Mouse (Mus musculus) forebrain, embryonic 13.5 days (tissue): ENCODE results near the gene Erc2. TPM values are rescaled to one million over a fixed set of nuclear protein-coding genes. Genes with fewer than 3 reads are reported as not detected.

ENCODE experiments used
- ATAC-seq: fragments of 200-750 bp; cut with Nextera tagmentation; 2 replicates; pipeline ENCODE4 v1.8.0; 2017
- H3K27ac ChIP-seq: fragments of 300-500 bp; sonication (generic); 2 replicates; pipeline ENCODE4 v1.5.1; 2015; ENCODE audit warnings: inconsistent platforms, mild to moderate bottlenecking, moderate library complexity
- H3K27me3 ChIP-seq: fragments of 300-500 bp; sonication (generic); 2 replicates; pipeline ENCODE4 v1.6.1; 2015; ENCODE audit warnings: mild to moderate bottlenecking, inconsistent platforms
- H3K36me3 ChIP-seq: fragments of 300-500 bp; sonication (generic); 2 replicates; pipeline ENCODE4 v1.6.1; 2015; ENCODE audit warnings: mild to moderate bottlenecking, inconsistent platforms; ENCODE audit not compliant: poor library complexity, severe bottlenecking
- H3K4me1 ChIP-seq: fragments of 300-500 bp; sonication (generic); 2 replicates; pipeline ENCODE4 v1.6.1; 2015; ENCODE audit warnings: inconsistent platforms
- H3K4me2 ChIP-seq: fragments of 300-500 bp; sonication (generic); 2 replicates; pipeline ENCODE4 v1.6.1; 2015; ENCODE audit warnings: inconsistent platforms, mild to moderate bottlenecking, moderate library complexity
- H3K4me3 ChIP-seq: fragments of 300-500 bp; sonication (generic); 2 replicates; pipeline ENCODE4 v1.5.1; 2015; ENCODE audit warnings: mild to moderate bottlenecking, inconsistent platforms
- H3K9ac ChIP-seq: fragments of 300-500 bp; sonication (generic); 2 replicates; pipeline ENCODE4 v1.6.1; 2015; ENCODE audit warnings: mild to moderate bottlenecking, inconsistent platforms
- H3K9me3 ChIP-seq: fragments of 300-500 bp; sonication (generic); replicated peaks from 2 replicates; pipeline ENCODE4 v1.6.1; 2016; ENCODE audit warnings: inconsistent platforms
- WGBS: fragments of 180-500 bp; shearing (Covaris S2); methylation state at CpG from one replicate; pipeline ENCODE4 v1.1.7; 2015; 5-methylcytosine and 5-hydroxymethylcytosine counted together
- polyA plus RNA-seq: library from polyadenylated mRNA; unstranded; fragments of >200 nt; fragmentation: Nextera tagmentation; extraction: Ambion mirVana; gene quantifications from 2 replicates; pipeline ENCODE4 v1.2.1, GENCODE M21; 2015

Gene Erc2
- polyA plus RNA-seq, 1 experiment from 2014 or later, result 49.8 TPM

DNA sequence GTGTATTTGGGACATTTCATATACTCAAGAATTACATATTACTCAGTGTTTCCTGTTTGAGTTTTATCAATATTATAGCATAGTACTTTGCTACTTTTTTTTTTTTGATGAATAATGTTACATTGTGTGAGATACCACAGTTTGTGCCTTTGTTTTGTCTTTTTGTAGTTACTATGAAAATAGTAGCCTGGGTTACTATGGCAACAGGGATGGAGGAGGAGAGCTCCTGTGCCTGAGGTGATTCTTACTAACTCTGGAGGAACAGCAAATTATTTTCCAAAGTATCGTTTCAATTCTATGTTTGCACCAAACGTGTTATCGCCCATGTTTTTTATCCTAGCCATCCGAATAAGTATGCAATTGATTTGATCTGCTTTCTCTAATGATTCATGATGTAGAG, 438.7 kb downstream of the Erc2 start:
- WGBS, result 71% methylated on average over 4 of the region's 4 CpGs
- ATAC-seq, result no peak
- no peak overlapping the region for H3K9ac ChIP-seq
- H3K4me3 ChIP-seq, result no peak overlapping the region
- H3K27me3 ChIP-seq, result no peaks in the 10 kb centered on the region
- no peak overlapping the region for H3K4me2 ChIP-seq
- H3K27ac ChIP-seq, result no peak overlapping the region
- no peaks in the 10 kb centered on the region for H3K9me3 ChIP-seq
- no peaks in the 10 kb centered on the region for H3K36me3 ChIP-seq
- peaks cover 20% of the 10 kb centered on the region for H3K4me1 ChIP-seq

DNA sequence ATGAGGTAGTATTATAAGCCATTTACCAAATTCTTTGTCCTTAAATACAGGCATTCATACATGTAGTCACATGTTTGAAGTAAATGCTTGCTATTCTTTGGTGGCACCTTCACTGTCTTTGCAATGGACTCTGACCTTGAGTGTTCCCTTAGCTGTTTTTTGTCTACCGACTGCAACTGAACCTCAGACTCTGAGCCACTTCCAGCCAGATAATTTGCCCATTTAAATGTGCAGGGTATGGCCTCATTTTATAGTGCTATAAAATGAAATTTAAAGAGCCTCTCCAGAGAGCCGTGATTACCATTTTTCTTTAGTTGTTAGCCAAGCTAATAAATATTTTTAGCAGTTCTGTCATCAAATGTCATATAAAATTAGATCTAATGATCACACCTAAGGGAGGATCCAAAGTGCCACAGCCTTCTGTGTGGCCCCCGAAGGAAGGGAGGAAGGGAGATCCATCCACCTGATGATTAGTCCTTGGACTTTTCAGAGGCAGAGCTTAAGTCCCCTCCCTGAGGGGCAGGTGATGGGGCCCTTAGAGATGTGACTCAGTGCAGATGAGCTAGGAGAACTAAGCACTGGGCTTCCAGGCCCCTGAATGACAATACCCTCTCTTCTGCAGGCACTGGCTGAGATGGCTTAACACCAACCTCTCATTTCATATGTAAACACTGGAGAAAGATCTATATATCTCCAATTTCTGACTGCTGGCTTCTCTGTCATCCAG, 439.6 kb downstream of the Erc2 start:
- Histone ChIP-seq H3K4me1 (peaks cover 20% of the 10 kb centered on the region), H3K4me2 (no peak overlapping the region), H3K4me3 (no peak overlapping the region), H3K9ac (no peak overlapping the region), H3K27ac (no peak overlapping the region), H3K9me3 (no peaks in the 10 kb centered on the region), H3K27me3 (no peaks in the 10 kb centered on the region), H3K36me3 (no peaks in the 10 kb centered on the region)
- no peak for ATAC-seq
- WGBS, result 73% methylated on average over 3 of the region's 3 CpGs

DNA sequence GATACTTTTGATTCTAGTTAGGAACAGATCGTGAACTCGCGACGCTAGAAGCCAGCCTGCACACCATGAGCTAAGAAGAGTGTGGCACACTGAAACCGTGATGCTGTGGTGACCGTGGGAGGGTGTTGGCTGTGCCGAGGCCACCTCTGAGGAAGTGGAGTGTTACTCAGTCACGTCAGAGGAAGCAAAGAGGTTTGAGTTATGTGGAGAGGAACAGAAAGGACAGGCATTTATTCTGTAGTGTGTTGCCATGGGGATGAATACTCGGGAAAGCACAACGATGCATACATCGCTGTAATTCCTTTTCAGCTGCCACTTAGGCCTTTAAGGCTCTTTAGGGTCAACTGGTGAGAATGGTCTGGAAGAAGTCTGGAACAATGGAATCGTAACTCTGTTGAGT, 445.8 kb downstream of the Erc2 start:
- no peak overlapping the region for H3K4me3 ChIP-seq
- no peak overlapping the region for H3K9ac ChIP-seq
- H3K36me3 ChIP-seq, result no peaks in the 10 kb centered on the region
- H3K4me1 ChIP-seq, result peaks cover 10% of the 10 kb centered on the region
- ATAC-seq, result no peak
- H3K4me2 ChIP-seq, result no peak overlapping the region
- H3K27ac ChIP-seq, result no peak overlapping the region
- no peaks in the 10 kb centered on the region for H3K9me3 ChIP-seq
- no peaks in the 10 kb centered on the region for H3K27me3 ChIP-seq
- WGBS, result 29% methylated on average over 12 of the region's 12 CpGs

DNA sequence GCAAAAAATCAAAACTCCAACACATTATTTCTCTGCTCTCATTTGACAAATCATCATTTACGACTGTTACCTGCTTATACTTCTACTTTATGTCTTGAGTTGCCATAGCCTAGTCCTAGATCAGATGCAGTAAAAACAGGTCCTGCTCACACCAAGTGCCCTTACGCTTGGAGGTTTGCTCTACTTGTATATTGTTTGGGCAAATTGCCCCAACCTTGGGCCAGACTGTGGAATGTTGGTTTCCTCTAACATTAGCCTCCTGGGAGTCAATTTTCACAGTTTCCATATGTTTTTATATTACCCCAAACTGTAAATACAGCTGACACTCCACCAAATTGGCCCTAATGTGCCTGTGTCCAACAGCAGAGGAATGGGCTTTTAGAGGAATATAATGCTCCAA, 447.6 kb downstream of the Erc2 start:
- Histone ChIP-seq H3K27ac (no peak overlapping the region), H3K4me3 (no peak overlapping the region), H3K9me3 (no peaks in the 10 kb centered on the region), H3K9ac (no peak overlapping the region), H3K4me2 (no peak overlapping the region), H3K36me3 (no peaks in the 10 kb centered on the region), H3K4me1 (peaks cover 10% of the 10 kb centered on the region), H3K27me3 (no peaks in the 10 kb centered on the region)
- no peak for ATAC-seq
- WGBS, result 94% methylated on average over 2 of the region's 2 CpGs

DNA sequence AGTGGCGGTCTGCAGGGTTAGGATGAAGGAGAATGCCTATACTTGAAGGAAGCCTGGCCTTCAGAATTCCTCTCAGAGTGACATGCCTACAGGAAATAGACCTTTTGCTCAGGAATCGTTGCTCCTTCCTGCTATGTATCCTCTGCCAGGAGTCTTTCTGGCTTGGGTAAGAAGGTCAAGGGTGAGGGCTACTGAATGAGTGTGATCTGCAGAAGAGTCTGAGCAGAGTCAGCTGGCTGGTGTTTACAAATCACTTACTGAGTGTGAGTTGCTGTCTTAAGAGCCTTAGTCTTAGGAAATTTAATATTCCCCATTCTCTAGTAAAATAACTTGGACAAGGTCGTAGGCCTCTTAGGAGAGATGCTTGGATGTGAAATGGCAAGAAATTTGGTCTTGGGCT, 450.3 kb downstream of the Erc2 start:
- no peak for ATAC-seq
- peaks cover 9% of the 10 kb centered on the region for H3K4me1 ChIP-seq
- no peaks in the 10 kb centered on the region for H3K36me3 ChIP-seq
- WGBS, result 88% methylated on average over 3 of the region's 3 CpGs
- H3K27ac ChIP-seq, result no peak overlapping the region
- H3K27me3 ChIP-seq, result no peaks in the 10 kb centered on the region
- no peak overlapping the region for H3K4me2 ChIP-seq
- H3K4me3 ChIP-seq, result no peak overlapping the region
- no peak overlapping the region for H3K9ac ChIP-seq
- no peaks in the 10 kb centered on the region for H3K9me3 ChIP-seq

DNA sequence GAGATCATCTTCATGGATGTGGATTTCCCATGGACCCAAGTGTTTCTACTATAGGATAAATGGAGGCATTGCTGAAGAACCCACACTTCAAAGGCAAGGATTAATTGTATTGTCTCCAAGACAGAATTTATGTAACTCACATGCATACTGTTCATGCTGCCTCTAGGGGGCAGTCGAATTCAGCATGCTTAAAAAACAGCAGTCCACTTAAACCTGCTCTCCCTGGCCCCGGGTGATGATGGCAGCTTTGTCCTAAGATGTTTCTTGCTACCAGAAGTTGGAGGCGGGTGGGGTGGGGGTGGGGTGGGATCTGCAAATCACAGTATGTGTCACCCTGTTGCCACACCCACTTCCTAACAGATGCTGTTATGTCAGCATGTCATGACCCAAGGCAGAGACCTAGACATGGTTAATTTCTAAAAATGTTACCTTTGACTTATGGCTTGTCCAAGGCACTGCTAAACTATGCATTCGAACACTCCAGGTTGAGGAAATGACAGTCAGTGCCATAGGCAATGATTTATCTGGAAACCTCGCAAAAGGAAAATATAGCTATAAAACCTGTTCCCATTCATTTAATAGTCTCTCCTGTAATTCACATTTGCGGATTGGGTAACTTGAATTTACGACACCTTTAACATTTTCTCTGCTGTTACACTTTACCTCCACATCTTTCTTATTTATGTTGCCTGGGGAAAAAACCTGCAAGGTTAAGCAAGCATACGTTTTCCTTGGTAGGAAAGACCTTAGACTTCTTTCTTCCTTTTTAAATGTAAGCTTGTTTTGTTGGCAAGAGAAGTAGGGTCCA, 467.6 kb downstream of the Erc2 start:
- Histone ChIP-seq H3K4me3 (no peak overlapping the region), H3K27me3 (no peaks in the 10 kb centered on the region), H3K9ac (no peak overlapping the region), H3K9me3 (no peaks in the 10 kb centered on the region), H3K4me2 (no peak overlapping the region), H3K36me3 (no peaks in the 10 kb centered on the region), H3K27ac (no peak overlapping the region), H3K4me1 (no peaks in the 10 kb centered on the region)
- WGBS, result 66% methylated on average over 8 of the region's 8 CpGs
- no peak for ATAC-seq

DNA sequence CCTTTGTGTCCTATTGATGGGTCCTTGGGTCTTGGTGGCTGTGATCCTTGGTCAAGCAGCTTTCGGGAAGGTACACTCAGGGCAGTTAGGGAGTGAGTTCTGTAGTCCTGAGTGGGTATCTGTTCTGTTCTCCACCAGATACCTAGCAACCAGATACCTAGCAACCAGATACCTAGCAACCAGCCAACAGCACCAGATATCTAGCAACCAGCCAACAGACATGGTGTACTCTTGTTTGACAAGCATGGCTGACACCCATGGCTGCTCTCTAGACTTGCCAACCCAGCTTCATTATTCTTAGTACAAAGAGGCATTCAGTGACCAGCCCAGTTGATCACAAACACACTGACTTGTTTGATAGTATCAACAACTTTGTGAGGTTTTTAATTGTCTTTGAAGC, 469.1 kb downstream of the Erc2 start:
- Histone ChIP-seq H3K27ac (no peak overlapping the region), H3K27me3 (no peaks in the 10 kb centered on the region), H3K9me3 (no peaks in the 10 kb centered on the region), H3K9ac (no peak overlapping the region), H3K4me1 (no peaks in the 10 kb centered on the region), H3K36me3 (no peaks in the 10 kb centered on the region), H3K4me2 (no peak overlapping the region), H3K4me3 (no peak overlapping the region)
- WGBS, result 94% methylated on average over 1 of the region's 1 CpGs
- ATAC-seq, result no peak

DNA sequence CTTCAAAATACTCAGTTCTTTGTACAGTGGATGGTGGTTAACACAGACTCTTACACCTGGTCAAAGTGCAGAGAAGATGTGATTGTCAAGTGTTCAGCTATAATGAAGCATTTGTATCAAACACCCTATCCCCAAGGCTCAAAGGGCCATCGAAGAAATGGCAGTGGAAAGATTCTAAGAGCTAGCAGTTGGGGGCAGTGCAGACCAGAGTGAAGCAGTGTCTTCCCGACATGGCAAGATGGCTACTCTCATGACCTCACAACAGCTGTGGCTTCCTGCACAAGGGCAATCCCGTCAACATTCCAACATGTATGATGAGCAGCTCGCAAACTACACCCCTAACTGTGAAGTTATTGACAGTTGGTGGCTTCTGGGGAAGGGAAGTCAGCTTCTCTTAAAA, 471.0 kb downstream of the Erc2 start:
- 64% methylated on average over 4 of the region's 4 CpGs for WGBS

DNA sequence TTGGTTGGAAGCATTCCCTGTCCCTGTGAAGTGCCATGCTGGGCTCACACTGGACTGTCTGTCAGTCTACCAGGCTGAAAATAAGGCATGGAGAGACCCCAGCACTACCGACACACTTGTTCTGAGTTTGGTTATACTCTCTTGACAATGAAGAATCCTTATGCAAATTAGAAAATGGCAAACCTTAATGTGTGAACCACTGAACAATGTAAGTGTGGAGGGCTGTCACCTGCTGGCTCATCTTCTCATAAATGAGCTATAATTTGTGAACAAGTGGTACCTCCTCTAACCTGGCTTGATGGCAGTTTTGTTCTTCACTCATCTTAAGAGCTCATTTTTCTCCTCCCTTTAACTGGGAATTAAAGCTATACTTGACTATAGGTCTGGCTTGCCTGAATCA, 471.7 kb downstream of the Erc2 start:
- H3K27ac ChIP-seq, result no peak overlapping the region

More for the DNA sequence above, 471.0 kb downstream of the Erc2 start:
- Histone ChIP-seq H3K27ac (no peak overlapping the region), H3K9ac (no peak overlapping the region), H3K9me3 (no peaks in the 10 kb centered on the region), H3K36me3 (no peaks in the 10 kb centered on the region), H3K4me1 (no peaks in the 10 kb centered on the region), H3K4me2 (no peak overlapping the region), H3K27me3 (no peaks in the 10 kb centered on the region), H3K4me3 (no peak overlapping the region)
- no peak for ATAC-seq

DNA sequence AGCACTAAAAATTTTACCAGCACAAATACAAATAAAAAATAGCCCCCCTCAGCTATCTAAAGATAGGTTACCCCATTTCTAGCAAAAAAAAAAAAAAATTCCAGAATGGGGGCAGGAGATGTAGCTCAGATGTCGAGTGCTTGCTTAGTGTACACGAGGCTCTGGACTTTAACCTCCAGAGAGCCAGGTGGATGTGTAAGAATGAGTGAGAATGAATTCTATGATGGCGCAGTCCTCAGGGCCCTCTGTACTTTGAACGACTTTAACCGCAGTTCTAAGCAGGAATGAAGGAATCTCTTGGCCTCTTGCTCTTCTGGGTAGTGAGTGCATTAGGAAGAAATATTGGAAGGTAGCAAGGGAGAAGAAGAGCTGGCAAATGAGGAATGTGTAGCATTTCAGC, 476.9 kb downstream of the Erc2 start:
- Histone ChIP-seq H3K9me3 (no peaks in the 10 kb centered on the region), H3K4me3 (no peak overlapping the region), H3K27me3 (no peaks in the 10 kb centered on the region), H3K4me1 (no peaks in the 10 kb centered on the region), H3K4me2 (no peak overlapping the region), H3K36me3 (no peaks in the 10 kb centered on the region), H3K27ac (no peak overlapping the region), H3K9ac (no peak overlapping the region)
- WGBS, result 91% methylated on average over 5 of the region's 5 CpGs
- ATAC-seq, result no peak

More for the DNA sequence above, 471.7 kb downstream of the Erc2 start:
- Histone ChIP-seq H3K4me1 (no peaks in the 10 kb centered on the region), H3K27me3 (no peaks in the 10 kb centered on the region), H3K4me3 (no peak overlapping the region), H3K36me3 (no peaks in the 10 kb centered on the region), H3K9ac (no peak overlapping the region), H3K4me2 (no peak overlapping the region), H3K9me3 (no peaks in the 10 kb centered on the region)
- 90% methylated on average over 1 of the region's 1 CpGs for WGBS
- ATAC-seq, result no peak

DNA sequence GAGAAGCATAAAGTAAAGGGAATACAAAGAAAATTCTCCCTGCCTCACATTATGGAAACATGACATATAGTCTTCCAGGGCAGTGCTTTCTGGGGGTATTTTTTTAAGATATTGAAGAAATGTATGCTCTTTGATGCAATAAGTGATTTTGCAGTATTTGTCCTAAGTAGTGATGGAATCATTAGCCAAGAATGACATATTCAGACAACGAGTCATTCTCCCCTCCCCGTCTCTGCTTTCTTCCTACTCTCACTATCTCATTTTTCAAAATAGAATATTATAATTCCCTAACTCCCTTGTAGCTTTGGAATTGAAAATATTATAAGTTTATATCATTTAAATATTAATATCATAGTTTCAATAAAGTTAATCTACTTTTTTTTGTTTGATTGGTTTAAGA, 490.9 kb downstream of the Erc2 start:
- H3K4me3 ChIP-seq, result no peak overlapping the region
- no peaks in the 10 kb centered on the region for H3K9me3 ChIP-seq
- H3K27me3 ChIP-seq, result no peaks in the 10 kb centered on the region
- WGBS, result 95% methylated on average over 2 of the region's 2 CpGs
- no peak overlapping the region for H3K27ac ChIP-seq
- no peak for ATAC-seq
- no peak overlapping the region for H3K9ac ChIP-seq
- no peak overlapping the region for H3K4me2 ChIP-seq
- no peaks in the 10 kb centered on the region for H3K36me3 ChIP-seq
- H3K4me1 ChIP-seq, result no peaks in the 10 kb centered on the region

DNA sequence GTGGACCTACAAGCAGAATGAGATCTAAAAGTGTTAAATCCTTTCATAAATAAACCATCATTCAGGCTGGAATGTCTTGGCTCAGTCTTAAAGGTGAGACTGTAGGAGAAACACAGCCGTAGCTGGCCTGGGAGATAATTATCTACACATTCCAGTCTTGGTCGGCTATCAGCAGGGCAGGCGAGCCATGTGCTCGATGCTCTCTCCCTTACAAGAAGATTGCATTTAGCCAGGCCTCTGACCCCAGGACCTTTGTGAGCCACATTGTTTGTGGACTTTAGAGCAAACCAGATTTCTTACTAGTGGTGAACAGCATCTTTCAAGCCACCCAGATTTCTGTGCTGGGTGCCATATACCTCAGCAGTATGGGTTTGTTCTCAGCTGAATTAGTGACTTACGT, 498.6 kb downstream of the Erc2 start:
- Histone ChIP-seq H3K9me3 (no peaks in the 10 kb centered on the region), H3K4me2 (no peak overlapping the region), H3K27ac (no peak overlapping the region), H3K27me3 (no peaks in the 10 kb centered on the region), H3K4me3 (no peak overlapping the region), H3K4me1 (no peaks in the 10 kb centered on the region), H3K36me3 (peaks cover 4% of the 10 kb centered on the region; the same call in 1 of the 2 replicates), H3K9ac (no peak overlapping the region)
- no peak for ATAC-seq
- 75% methylated on average over 5 of the region's 5 CpGs for WGBS
